Mouse (Mus musculus): ENCODE data around the gene Tmem80.

Gene Tmem80

GRCm38 (mm10) chr7:141356971-141357370, 29.4 kb downstream of the Tmem80 start:
- no peak for DNase-seq (ENCODE audit: low spot score in 2 of 2)

DNA sequence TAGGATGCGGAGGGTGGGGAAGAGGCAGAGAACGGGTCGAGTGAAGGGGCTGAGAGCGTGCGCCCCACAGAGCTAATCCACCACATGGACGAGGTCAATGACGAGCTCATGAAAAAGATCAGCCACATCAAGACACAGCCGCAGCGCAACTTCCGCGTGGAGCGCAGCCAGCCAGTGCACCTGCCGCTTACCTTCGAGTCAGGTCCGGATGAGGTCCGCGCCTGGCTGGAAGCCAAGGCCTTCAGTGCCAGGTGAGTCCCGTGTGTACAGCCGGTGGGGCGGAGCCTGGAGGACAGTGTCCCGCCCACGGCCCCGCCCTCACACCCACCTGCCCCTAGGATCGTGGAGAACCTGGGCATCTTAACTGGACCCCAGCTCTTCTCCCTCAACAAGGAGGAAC, 34.0 kb downstream of the Tmem80 start:
- peak; percentile 33 to 49 for DNase-seq (ENCODE audit: low spot score in 2 of 2)

DNA sequence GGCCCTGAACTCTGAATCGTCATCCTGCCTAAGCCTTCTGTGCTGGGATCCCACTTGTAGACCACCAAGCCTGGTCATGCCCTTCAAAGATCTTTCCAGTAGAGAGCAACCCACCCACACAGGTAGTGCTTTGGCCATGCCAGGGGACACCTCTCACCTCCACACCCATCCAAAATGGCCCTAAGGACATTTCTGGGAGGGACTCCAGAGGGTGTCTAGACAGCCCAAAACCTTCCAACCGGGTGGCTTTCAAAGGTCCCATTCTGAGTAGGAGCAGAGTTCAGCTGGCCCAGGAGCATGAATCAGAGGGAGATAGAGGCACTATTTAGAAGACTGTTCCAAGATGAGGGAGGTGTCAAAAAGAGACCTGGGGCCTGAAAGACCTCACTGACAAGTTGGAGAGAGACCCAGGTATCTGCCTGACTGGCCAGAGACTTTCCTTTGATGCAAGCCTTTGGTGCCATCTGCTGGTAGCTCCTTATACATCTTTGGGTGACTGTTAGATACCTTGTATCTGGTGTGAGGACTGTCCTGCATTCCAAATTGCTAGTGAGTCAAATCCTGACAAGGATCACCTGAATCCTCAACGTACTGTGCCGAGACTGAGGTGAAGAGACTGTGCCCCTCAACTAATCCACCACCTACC, 35.7 kb downstream of the Tmem80 start:
- DNase-seq (ENCODE audit: low spot score in 2 of 2): peak; percentile 69 to 77

DNA sequence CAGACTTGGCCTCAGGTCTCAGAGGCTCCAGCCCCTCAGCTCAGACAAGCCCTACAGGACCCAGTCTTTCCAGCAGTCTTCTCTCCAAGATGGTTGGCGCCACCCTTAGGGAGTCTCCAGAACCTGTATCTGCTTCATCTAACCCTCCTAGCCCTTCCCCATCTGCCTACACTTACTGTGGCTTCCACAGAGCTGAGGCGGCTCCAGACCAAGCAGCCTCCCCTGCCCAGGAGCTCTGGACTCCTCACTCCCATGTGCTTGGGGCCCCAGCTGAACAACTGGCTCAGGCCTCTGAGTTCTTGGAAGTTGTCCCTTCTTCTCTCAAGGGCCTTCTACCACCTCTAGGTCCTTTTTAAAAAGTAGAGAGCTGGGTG, 36.2 kb downstream of the Tmem80 start:
- no peak for DNase-seq (ENCODE audit: low spot score in 2 of 2)

- DNase-seq (ENCODE audit: low spot score in 2 of 2): peak in 1 of 2 experiments; percentile 47
Observed at GRCm38 (mm10) chr7:141364349-141365048, 37.0 kb downstream of the Tmem80 start.

- DNase-seq (ENCODE audit: low spot score in 2 of 2): no peak
Observed at GRCm38 (mm10) chr7:141365049-141365445, 37.5 kb downstream of the Tmem80 start.

DNA sequence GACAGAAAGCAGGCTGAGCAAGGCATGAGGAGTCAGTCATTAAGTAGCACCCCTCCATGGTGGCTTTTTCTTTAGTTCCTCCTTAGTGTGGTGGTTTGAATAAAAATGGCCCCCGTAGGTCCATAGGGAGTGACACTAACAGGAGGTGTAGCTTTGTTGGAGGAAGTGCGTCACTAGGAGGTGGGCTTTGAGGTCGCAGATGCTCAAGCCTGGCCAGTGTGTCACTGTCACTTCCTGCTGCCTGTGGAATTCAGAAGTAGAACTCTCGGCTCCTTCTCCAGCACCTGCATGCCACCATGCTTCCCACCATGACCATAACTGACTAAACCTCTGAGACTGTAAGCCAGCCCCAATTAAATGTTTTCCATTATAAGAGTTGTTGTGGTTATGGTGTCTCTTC, 39.8 kb downstream of the Tmem80 start:
- no peak for DNase-seq (ENCODE audit: low spot score in 2 of 2)

- DNase-seq (ENCODE audit: low spot score in 2 of 2): no peak
Observed at GRCm38 (mm10) chr7:141369918-141370317, 42.4 kb downstream of the Tmem80 start.

GRCm38 (mm10) chr7:141371942-141372595, 44.5 kb downstream of the Tmem80 start:
- DNase-seq (ENCODE audit: low spot score in 2 of 2): no peak

GRCm38 (mm10) chr7:141373611-141374010, 46.1 kb downstream of the Tmem80 start:
- DNase-seq (ENCODE audit: low spot score in 2 of 2): no peak

GRCm38 (mm10) chr7:141374399-141374798, 46.9 kb downstream of the Tmem80 start:
- no peak for DNase-seq (ENCODE audit: low spot score in 2 of 2)

GRCm38 (mm10) chr7:141379584-141379983, 52.0 kb downstream of the Tmem80 start:
- no peak for DNase-seq (ENCODE audit: low spot score in 2 of 2)

GRCm38 (mm10) chr7:141381068-141381835, 53.7 kb downstream of the Tmem80 start:
- no peak for DNase-seq (ENCODE audit: low spot score in 2 of 2)

Data from spleen, postnatal 36 days (tissue).